Comparison of ENCODE assay signal across 16 mouse cellular contexts in genomic region chr9:123505598-123505997, GRCm38 (mm10). TPM values are rescaled to one million over a fixed set of nuclear protein-coding genes. Genes with fewer than 3 reads are reported as not detected.
A peak's percentile ranks its signal among the peaks of the same experiment; 100 is the strongest.
DNase-seq lines count a peak whose midpoint lies in the region; ATAC-seq and TF ChIP-seq lines count a peak whose summit lies in the region.
"Had no signal": no experiment of that assay in that cellular context is flagged by ENCODE, and none has a peak within 500 bp of the region (broad histone marks: within the 10 kb centered on the region; RNA-seq: fewer than 3 reads in every experiment).

No protein-coding gene starts in this region.

- WGBS in heart, postnatal 0 days = 17% methylated on average over 1 of the region's 1 CpGs
- WGBS in heart, embryonic 10.5 days = 55% methylated on average over 1 of the region's 1 CpGs
- WGBS in lung, postnatal 0 days = 19% methylated on average over 1 of the region's 1 CpGs
- WGBS in kidney, postnatal 0 days = 39% methylated on average over 1 of the region's 1 CpGs

- no peak for TF ChIP-seq EP300 in heart, postnatal 0 days (IDR thresholded peaks at IDR 0.05; ENCODE audit: low read depth)
- 0 out of 2 replicates have a peak, but pooled peaks have one; percentile 35 for TF ChIP-seq EP300 in lung, postnatal 0 days (IDR thresholded peaks at IDR 0.05)

- H3K4me2 ChIP-seq in heart, postnatal 0 days (ENCODE audit: low read depth, low read length) = no peak overlapping the region
- H3K4me2 ChIP-seq in lung, postnatal 0 days (replicated peaks; ENCODE audit: low read depth, low read length) = no peak overlapping the region
- no peak overlapping the region for H3K4me2 ChIP-seq in kidney, postnatal 0 days (ENCODE audit: low read length)
- H3K4me2 ChIP-seq: hindbrain, embryonic 14.5 days; stomach, embryonic 15.5 days had no signal

- H3K36me3 ChIP-seq in heart, postnatal 0 days (replicated peaks; ENCODE audit: control insufficient read depth, insufficient read depth, low read length) = peaks cover 47% of the 10 kb centered on the region
- H3K36me3 ChIP-seq in heart, embryonic 10.5 days = peaks cover 32% of the 10 kb centered on the region
- 0 out of 2 replicates have a peak, but pooled peaks cover 6% of the 10 kb centered on the region for H3K36me3 ChIP-seq in lung, postnatal 0 days (ENCODE audit: insufficient read depth, low read length)
- peaks cover 5% of the 10 kb centered on the region; the same call in 1 of the 2 replicates for H3K36me3 ChIP-seq in kidney, postnatal 0 days (ENCODE audit: insufficient read depth, low read length)

- H3K9me3 ChIP-seq in heart, postnatal 0 days (replicated peaks; ENCODE audit: control insufficient read depth, low read length) = no peaks in the 10 kb centered on the region
- H3K9me3 ChIP-seq in heart, embryonic 10.5 days = no peaks in the 10 kb centered on the region
- no peaks in the 10 kb centered on the region for H3K9me3 ChIP-seq in lung, postnatal 0 days (ENCODE audit: low read length)
- H3K9me3 ChIP-seq in kidney, postnatal 0 days (replicated peaks; ENCODE audit: low read length) = no peaks in the 10 kb centered on the region
- H3K9me3 ChIP-seq: stomach, embryonic 15.5 days had no signal

- peak; percentile 34; the same call in 1 of the 2 replicates for ATAC-seq in heart, postnatal 0 days (ENCODE audit: insufficient read depth, low read depth)
- peak; percentile 30 for ATAC-seq in lung, postnatal 0 days
- ATAC-seq in kidney, postnatal 0 days (replicated peaks; ENCODE audit: low FRiP score, low read depth) = no peak
- ATAC-seq: forebrain, embryonic 16.5 days; liver, postnatal 0 days had no signal

- no peak overlapping the region for H3K9ac ChIP-seq in heart, postnatal 0 days (replicated peaks; ENCODE audit: low read depth, low read length)
- no peak overlapping the region for H3K9ac ChIP-seq in lung, postnatal 0 days (replicated peaks; ENCODE audit: low read depth)
- no peak overlapping the region for H3K9ac ChIP-seq in kidney, postnatal 0 days (ENCODE audit: low read depth, low read length)
- H3K9ac ChIP-seq: hindbrain, embryonic 14.5 days; liver, postnatal 0 days; stomach, embryonic 15.5 days had no signal

- no peaks in the 10 kb centered on the region for H3K27me3 ChIP-seq in heart, postnatal 0 days (ENCODE audit: control insufficient read depth, insufficient read depth, low read length)
- H3K27me3 ChIP-seq in heart, embryonic 10.5 days (ENCODE audit: insufficient read depth, poor library complexity, severe bottlenecking) = no peaks in the 10 kb centered on the region
- H3K27me3 ChIP-seq in lung, postnatal 0 days (replicated peaks; ENCODE audit: insufficient read depth, low read length) = no peaks in the 10 kb centered on the region
- H3K27me3 ChIP-seq in kidney, postnatal 0 days (ENCODE audit: insufficient read depth, low read length) = no peaks in the 10 kb centered on the region
- H3K27me3 ChIP-seq: stomach, embryonic 15.5 days had no signal

- peak overlapping the region; percentile 61 for H3K27ac ChIP-seq in heart, postnatal 0 days (ENCODE audit: low read depth)
- no peak overlapping the region for H3K27ac ChIP-seq in heart, embryonic 10.5 days
- peak overlapping the region; percentile 59 for H3K27ac ChIP-seq in lung, postnatal 0 days (ENCODE audit: low read length)
- peak overlapping the region; percentile 34; the same call in 1 of the 2 replicates for H3K27ac ChIP-seq in kidney, postnatal 0 days
- H3K27ac ChIP-seq: hindbrain, embryonic 14.5 days; stomach, embryonic 15.5 days had no signal

- TF ChIP-seq CTCF in heart, postnatal 0 days (IDR thresholded peaks at IDR 0.05; ENCODE audit: low read depth) = no peak
- TF ChIP-seq CTCF in lung, postnatal 0 days (IDR thresholded peaks at IDR 0.05) = no peak
- TF ChIP-seq CTCF in kidney, postnatal 0 days (IDR thresholded peaks at IDR 0.05; ENCODE audit: low read depth) = no peak

- DNase-seq in heart, postnatal 0 days (ENCODE audit: low spot score) = no peak
- DNase-seq in heart, embryonic 10.5 days (ENCODE audit: low spot score) = no peak
- peak; percentile 47 for DNase-seq in lung, postnatal 0 days (ENCODE audit: low spot score)
- no peak for DNase-seq in lung, postnatal 14 days
- DNase-seq in kidney, postnatal 0 days (ENCODE audit: low spot score) = no peak
- no peak for DNase-seq in cerebellum, adult 8-10 months
- no peak for DNase-seq in retina, embryonic 14.5 days (ENCODE audit: low spot score)
- DNase-seq: adrenal gland, postnatal 36 days; cerebellum, adult 2 months; heart, adult 18-20 months; liver; liver, postnatal 0 days had no signal

- no peak overlapping the region for H3K4me3 ChIP-seq in heart, postnatal 0 days (ENCODE audit: low read depth, low read length)
- no peak overlapping the region for H3K4me3 ChIP-seq in heart, embryonic 10.5 days
- no peak overlapping the region for H3K4me3 ChIP-seq in lung, postnatal 0 days (ENCODE audit: low read depth, low read length)
- H3K4me3 ChIP-seq in kidney, postnatal 0 days (replicated peaks; ENCODE audit: low read depth, low read length) = no peak overlapping the region
- H3K4me3 ChIP-seq: erythroblast, embryonic 14.5 days; stomach, embryonic 15.5 days had no signal

- H3K4me1 ChIP-seq in heart, postnatal 0 days (ENCODE audit: control insufficient read depth, insufficient read depth) = peaks cover 30% of the 10 kb centered on the region
- H3K4me1 ChIP-seq in heart, embryonic 10.5 days = no peaks in the 10 kb centered on the region; the same call in 1 of the 2 replicates
- peaks cover 13% of the 10 kb centered on the region for H3K4me1 ChIP-seq in lung, postnatal 0 days (ENCODE audit: insufficient read depth, low read depth, low read length)
- peaks cover 13% of the 10 kb centered on the region; the same call in 1 of the 2 replicates for H3K4me1 ChIP-seq in kidney, postnatal 0 days (replicated peaks; ENCODE audit: insufficient read depth, low read length)

RNA-seq across cellular contexts. Expression of gene Sacm1l, which starts 24.0 kb away (rescaled TPM):
- total RNA-seq in heart, postnatal 0 days (2014; rRNA removed; ENCODE audit: low replicate concordance) = 29.9 and 32.9 TPM in 2 replicates
- 36.4 and 38.9 TPM in 2 replicates for polyA plus RNA-seq in heart, postnatal 0 days (2015; fragmentation: Nextera tagmentation; extraction: Ambion mirVana)
- polyA plus RNA-seq in heart, embryonic 10.5 days (2016; fragmentation: Nextera tagmentation; extraction: Ambion mirVana) = 42.6 and 48.6 TPM in 2 replicates
- 38.6 and 41.2 TPM in 2 replicates for polyA plus RNA-seq in lung, postnatal 0 days (2015; fragmentation: Nextera tagmentation; extraction: Ambion mirVana)
- polyA plus RNA-seq in kidney, postnatal 0 days (2015; fragmentation: Nextera tagmentation; extraction: Ambion mirVana) = 55.2 and 59.5 TPM in 2 replicates

RNA-seq across cellular contexts. Expression of gene Limd1, which starts 27.1 kb away (rescaled TPM):
- total RNA-seq in heart, postnatal 0 days (2014; rRNA removed; ENCODE audit: low replicate concordance) = 128 and 143 TPM in 2 replicates
- 40.2 and 42.4 TPM in 2 replicates for polyA plus RNA-seq in heart, postnatal 0 days (2015; fragmentation: Nextera tagmentation; extraction: Ambion mirVana)
- polyA plus RNA-seq in heart, embryonic 10.5 days (2016; fragmentation: Nextera tagmentation; extraction: Ambion mirVana) = 39.0 and 39.2 TPM in 2 replicates
- 56.3 and 61.9 TPM in 2 replicates for polyA plus RNA-seq in lung, postnatal 0 days (2015; fragmentation: Nextera tagmentation; extraction: Ambion mirVana)
- 43.3 and 44.0 TPM in 2 replicates for polyA plus RNA-seq in kidney, postnatal 0 days (2015; fragmentation: Nextera tagmentation; extraction: Ambion mirVana)
